Mouse (Mus musculus) olfactory bulb, adult 2 months (tissue): Measurements from ENCODE around the gene Disp3.

ENCODE experiments used
- CTCF ChIP-seq: fragments of 200-500 bp; IDR thresholded peaks from 2 replicates; pipeline ENCODE4 v1.5.1; 2012; ENCODE audit warnings: low read depth, mild to moderate bottlenecking, low read length, moderate library complexity; ENCODE audit not compliant: insufficient read depth
- POLR2A ChIP-seq: fragments of 200-500 bp; IDR thresholded peaks from 2 replicates; pipeline ENCODE4 v1.6.1; 2012; ENCODE audit warnings: mild to moderate bottlenecking, low read depth, low read length, moderate library complexity; ENCODE audit not compliant: insufficient read depth

DNA sequence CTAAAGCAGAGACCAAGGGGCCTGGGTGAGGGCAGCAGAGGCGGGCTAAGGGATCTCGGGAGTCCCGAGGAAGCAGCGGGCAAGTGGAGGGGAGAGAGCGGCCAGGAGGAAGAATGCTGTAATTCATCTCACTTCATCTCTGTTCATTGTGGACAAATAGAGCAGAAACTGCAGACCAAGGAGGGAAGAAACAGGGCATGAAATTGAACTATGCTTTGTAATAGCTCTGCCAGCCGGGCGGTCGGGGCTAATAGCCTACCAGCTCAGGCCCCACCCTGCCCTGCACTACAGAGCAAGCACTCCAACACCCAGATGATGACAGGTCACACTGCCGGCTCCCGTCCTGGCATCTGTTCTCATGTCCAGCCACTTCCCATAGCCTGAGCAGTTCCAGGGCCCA is 34.4 kb upstream of the Disp3 start:
- TF ChIP-seq POLR2A (no peak), CTCF (no peak)
